Mouse (Mus musculus): ENCODE results near the gene Plekhg4. TPM values are rescaled to one million over a fixed set of nuclear protein-coding genes. Genes with fewer than 3 reads are reported as not detected.

Plekhg4 gene
- polyA plus RNA-seq, 1 experiment from 2014 or later: 0.10 TPM

- H3K36me3 ChIP-seq (ENCODE audit: control insufficient read depth, insufficient read depth, low read length): peaks cover 52% of the 10 kb centered on the region
- no peak overlapping the region for H3K4me2 ChIP-seq (replicated peaks; ENCODE audit: low read depth)
- H3K27ac ChIP-seq (replicated peaks): no peak overlapping the region
- no peak overlapping the region for H3K9ac ChIP-seq (ENCODE audit: low read length)
- 92% methylated on average over 9 of the region's 9 CpGs for WGBS
- ATAC-seq (ENCODE audit: low FRiP score, low TSS enrichment): no peak
- H3K4me3 ChIP-seq (ENCODE audit: low read depth, low read length): no peak overlapping the region
- peaks cover 5% of the 10 kb centered on the region; the same call in 1 of the 2 replicates for H3K4me1 ChIP-seq (replicated peaks; ENCODE audit: control insufficient read depth, insufficient read depth)
- DNase-seq (ENCODE audit: low spot score): no peak
- H3K27me3 ChIP-seq (ENCODE audit: control insufficient read depth, insufficient read depth, low read length): no peaks in the 10 kb centered on the region
- TF ChIP-seq EP300 (optimal IDR thresholded peaks at IDR 0.05): no peak
- TF ChIP-seq CTCF (IDR thresholded peaks at IDR 0.05; ENCODE audit: low read depth): no peak
- H3K9me3 ChIP-seq (ENCODE audit: control insufficient read depth, low read length): no peaks in the 10 kb centered on the region
Observed at GRCm38 (mm10) chr8:105331931-105332330, 41.1 kb upstream of the Plekhg4 start.

GRCm38 (mm10) chr8:105332523-105332922, 40.6 kb upstream of the Plekhg4 start:
- TF ChIP-seq CTCF (IDR thresholded peaks at IDR 0.05; ENCODE audit: low read depth) (no peak), EP300 (optimal IDR thresholded peaks at IDR 0.05) (no peak)
- Histone ChIP-seq H3K27ac (replicated peaks) (no peak overlapping the region), H3K36me3 (ENCODE audit: control insufficient read depth, insufficient read depth, low read length) (peaks cover 52% of the 10 kb centered on the region), H3K27me3 (ENCODE audit: control insufficient read depth, insufficient read depth, low read length) (no peaks in the 10 kb centered on the region), H3K4me1 (replicated peaks; ENCODE audit: control insufficient read depth, insufficient read depth) (no peaks in the 10 kb centered on the region), H3K9ac (ENCODE audit: low read length) (no peak overlapping the region), H3K4me3 (ENCODE audit: low read depth, low read length) (no peak overlapping the region), H3K4me2 (replicated peaks; ENCODE audit: low read depth) (no peak overlapping the region), H3K9me3 (ENCODE audit: control insufficient read depth, low read length) (no peaks in the 10 kb centered on the region)
- no peak for DNase-seq (ENCODE audit: low spot score)
- peak; percentile 35 for ATAC-seq (ENCODE audit: low FRiP score, low TSS enrichment)
- WGBS: 64% methylated on average over 2 of the region's 2 CpGs

DNA sequence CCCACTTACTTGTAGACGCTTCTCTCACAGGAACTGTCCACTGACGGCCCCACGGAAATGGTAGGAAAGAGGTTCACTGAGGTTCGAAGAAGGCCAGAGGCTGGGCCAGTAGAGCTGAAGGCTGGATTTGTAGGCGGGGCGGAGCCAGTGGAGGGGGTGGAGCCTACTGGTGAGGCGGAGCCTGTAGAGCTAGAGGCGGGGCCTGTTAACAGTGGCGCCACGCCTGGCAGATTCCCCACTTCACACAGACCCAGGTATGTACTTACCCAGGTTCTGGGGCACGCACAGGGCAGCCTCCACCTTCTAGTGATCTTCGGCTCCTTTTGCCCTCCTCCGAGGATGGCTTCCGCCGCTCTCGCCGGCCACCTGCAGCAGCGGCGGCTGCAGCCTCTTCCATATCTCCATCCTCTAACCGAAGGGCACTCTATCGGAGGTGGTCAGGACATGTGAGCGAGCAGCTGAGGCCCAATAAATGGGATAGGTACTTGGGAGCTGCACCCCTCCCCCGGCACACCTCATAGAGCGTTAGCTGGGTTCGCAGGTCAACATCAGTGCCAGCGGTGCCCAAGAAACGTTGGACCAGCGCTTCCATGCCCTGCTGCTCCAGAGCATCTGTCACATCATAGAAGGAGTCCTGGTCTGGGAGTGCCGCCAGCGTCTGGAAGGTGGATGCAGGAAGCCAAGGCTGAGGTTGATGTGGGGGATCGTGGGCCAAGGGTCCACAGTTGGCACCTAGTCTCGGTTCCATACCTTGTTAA, 36.5 kb upstream of the Plekhg4 start:
- Histone ChIP-seq H3K4me1 (replicated peaks; ENCODE audit: control insufficient read depth, insufficient read depth) (peaks cover 10% of the 10 kb centered on the region), H3K4me3 (ENCODE audit: low read depth, low read length) (no peak overlapping the region), H3K27ac (replicated peaks) (no peak overlapping the region), H3K36me3 (ENCODE audit: control insufficient read depth, insufficient read depth, low read length) (peaks cover 28% of the 10 kb centered on the region), H3K9me3 (ENCODE audit: control insufficient read depth, low read length) (no peaks in the 10 kb centered on the region), H3K4me2 (replicated peaks; ENCODE audit: low read depth) (no peak overlapping the region), H3K27me3 (ENCODE audit: control insufficient read depth, insufficient read depth, low read length) (no peaks in the 10 kb centered on the region), H3K9ac (ENCODE audit: low read length) (no peak overlapping the region)
- ATAC-seq (ENCODE audit: low FRiP score, low TSS enrichment) (no peak), DNase-seq (ENCODE audit: low spot score) (no peak)
- 71% methylated on average over 32 of the region's 32 CpGs for WGBS
- TF ChIP-seq EP300 (optimal IDR thresholded peaks at IDR 0.05) (no peak), CTCF (IDR thresholded peaks at IDR 0.05; ENCODE audit: low read depth) (no peak)

- Histone ChIP-seq H3K36me3 (ENCODE audit: control insufficient read depth, insufficient read depth, low read length) (peaks cover 19% of the 10 kb centered on the region), H3K4me3 (ENCODE audit: low read depth, low read length) (no peak overlapping the region), H3K9me3 (ENCODE audit: control insufficient read depth, low read length) (no peaks in the 10 kb centered on the region), H3K9ac (ENCODE audit: low read length) (no peak overlapping the region), H3K4me2 (replicated peaks; ENCODE audit: low read depth) (no peak overlapping the region), H3K27me3 (ENCODE audit: control insufficient read depth, insufficient read depth, low read length) (no peaks in the 10 kb centered on the region), H3K27ac (replicated peaks) (peak overlapping the region; percentile 14; the same call in 1 of the 2 replicates), H3K4me1 (replicated peaks; ENCODE audit: control insufficient read depth, insufficient read depth) (peaks cover 11% of the 10 kb centered on the region)
- 40% methylated on average over 4 of the region's 4 CpGs for WGBS
- DNase-seq (ENCODE audit: low spot score) (no peak), ATAC-seq (ENCODE audit: low FRiP score, low TSS enrichment) (no peak)
- TF ChIP-seq CTCF (IDR thresholded peaks at IDR 0.05; ENCODE audit: low read depth): no peak
- TF ChIP-seq EP300 (optimal IDR thresholded peaks at IDR 0.05): no peak
Observed at GRCm38 (mm10) chr8:105338992-105339391, 34.1 kb upstream of the Plekhg4 start.

GRCm38 (mm10) chr8:105339886-105340635, 33.0 kb upstream of the Plekhg4 start:
- no peaks in the 10 kb centered on the region for H3K27me3 ChIP-seq (ENCODE audit: control insufficient read depth, insufficient read depth, low read length)
- peak; percentile 57 for ATAC-seq (ENCODE audit: low FRiP score, low TSS enrichment)
- peak overlapping the region; percentile 65 for H3K27ac ChIP-seq (replicated peaks)
- no peak overlapping the region for H3K4me2 ChIP-seq (replicated peaks; ENCODE audit: low read depth)
- peak; percentile 77 for DNase-seq (ENCODE audit: low spot score)
- TF ChIP-seq CTCF (IDR thresholded peaks at IDR 0.05; ENCODE audit: low read depth): no peak
- TF ChIP-seq EP300 (optimal IDR thresholded peaks at IDR 0.05): no peak
- no peak overlapping the region for H3K4me3 ChIP-seq (ENCODE audit: low read depth, low read length)
- H3K9me3 ChIP-seq (ENCODE audit: control insufficient read depth, low read length): no peaks in the 10 kb centered on the region
- WGBS: 59% methylated on average over 6 of the region's 6 CpGs
- H3K9ac ChIP-seq (ENCODE audit: low read length): 0 out of 2 replicates have a peak overlapping the region, but pooled peaks have one; percentile 8
- H3K4me1 ChIP-seq (replicated peaks; ENCODE audit: control insufficient read depth, insufficient read depth): peaks cover 14% of the 10 kb centered on the region
- peaks cover 11% of the 10 kb centered on the region for H3K36me3 ChIP-seq (ENCODE audit: control insufficient read depth, insufficient read depth, low read length)

GRCm38 (mm10) chr8:105341399-105341798, 31.7 kb upstream of the Plekhg4 start:
- TF ChIP-seq CTCF (IDR thresholded peaks at IDR 0.05; ENCODE audit: low read depth) (no peak), EP300 (optimal IDR thresholded peaks at IDR 0.05) (no peak)
- Histone ChIP-seq H3K4me3 (ENCODE audit: low read depth, low read length) (no peak overlapping the region), H3K4me1 (replicated peaks; ENCODE audit: control insufficient read depth, insufficient read depth) (peaks cover 20% of the 10 kb centered on the region), H3K9ac (ENCODE audit: low read length) (no peak overlapping the region), H3K9me3 (ENCODE audit: control insufficient read depth, low read length) (no peaks in the 10 kb centered on the region), H3K4me2 (replicated peaks; ENCODE audit: low read depth) (no peak overlapping the region), H3K27ac (replicated peaks) (peak overlapping the region; percentile 53), H3K27me3 (ENCODE audit: control insufficient read depth, insufficient read depth, low read length) (no peaks in the 10 kb centered on the region), H3K36me3 (ENCODE audit: control insufficient read depth, insufficient read depth, low read length) (peaks cover 4% of the 10 kb centered on the region; the same call in 1 of the 2 replicates)
- WGBS: 29% methylated on average over 8 of the region's 8 CpGs
- ATAC-seq (ENCODE audit: low FRiP score, low TSS enrichment) (no peak), DNase-seq (ENCODE audit: low spot score) (no peak)

Data from stomach, postnatal 0 days (tissue).